Mouse (Mus musculus) kidney, embryonic 14.5 days (tissue): ENCODE data around the gene Gm28048. TPM values are rescaled to one million over a fixed set of nuclear protein-coding genes. Genes with fewer than 3 reads are reported as not detected.

Source experiments
- ATAC-seq: fragments of 200-750 bp; cut with Nextera tagmentation; 2 replicates; pipeline ENCODE4 v1.8.0; 2017; ENCODE audit warnings: moderate number of reproducible peaks, mild to moderate bottlenecking, moderate TSS enrichment, moderate library complexity; ENCODE audit not compliant: low FRiP score, low TSS enrichment
- H3K27ac ChIP-seq: fragments of 300-500 bp; sonication (generic); 2 replicates; pipeline ENCODE4 v1.5.1; 2014; ENCODE audit warnings: low read depth, mild to moderate bottlenecking, low read length, moderate library complexity, mixed read lengths
- H3K27me3 ChIP-seq: fragments of 300-500 bp; sonication (generic); 2 replicates; pipeline ENCODE4 v1.6.1; 2014; ENCODE audit warnings: mild to moderate bottlenecking, low read length; ENCODE audit not compliant: control insufficient read depth, insufficient read depth
- H3K36me3 ChIP-seq: fragments of 300-500 bp; sonication (generic); 2 replicates; pipeline ENCODE4 v1.6.1; 2014; ENCODE audit warnings: low read length, mixed read lengths; ENCODE audit not compliant: control insufficient read depth, insufficient read depth
- H3K4me1 ChIP-seq: fragments of 300-500 bp; sonication (generic); 2 replicates; pipeline ENCODE4 v1.6.1; 2014; ENCODE audit warnings: low read length, mixed read lengths; ENCODE audit not compliant: control insufficient read depth, insufficient read depth
- H3K4me2 ChIP-seq: fragments of 300-500 bp; sonication (generic); replicated peaks from 2 replicates; pipeline ENCODE4 v1.6.1; 2014; ENCODE audit warnings: low read depth, mild to moderate bottlenecking, low read length
- H3K4me3 ChIP-seq: fragments of 300-500 bp; sonication (generic); 2 replicates; pipeline ENCODE4 v1.5.1; 2014; ENCODE audit warnings: mild to moderate bottlenecking, low read length
- H3K9ac ChIP-seq: fragments of 300-500 bp; sonication (generic); 2 replicates; pipeline ENCODE4 v1.6.1; 2014; ENCODE audit warnings: low read depth, mild to moderate bottlenecking, low read length, moderate library complexity
- H3K9me3 ChIP-seq: fragments of 300-500 bp; sonication (generic); 2 replicates; pipeline ENCODE4 v1.6.1; 2016; ENCODE audit warnings: low read length; ENCODE audit not compliant: control insufficient read depth
- WGBS: fragments of 180-500 bp; shearing (Covaris S2); extraction: QIAGEN DNeasy Blood & Tissue Kit; methylation state at CpG from one replicate; pipeline ENCODE4 v1.1.7; 2014; 5-methylcytosine and 5-hydroxymethylcytosine counted together
- polyA plus RNA-seq: library from polyadenylated mRNA; unstranded; fragments of >200 nt; fragmentation: Nextera tagmentation; extraction: Ambion mirVana; gene quantifications from 2 replicates; pipeline ENCODE4 v1.2.1, GENCODE M21; 2014

The Gm28048 gene
- polyA plus RNA-seq, 1 experiment from 2014 or later, result 19.7 TPM

DNA sequence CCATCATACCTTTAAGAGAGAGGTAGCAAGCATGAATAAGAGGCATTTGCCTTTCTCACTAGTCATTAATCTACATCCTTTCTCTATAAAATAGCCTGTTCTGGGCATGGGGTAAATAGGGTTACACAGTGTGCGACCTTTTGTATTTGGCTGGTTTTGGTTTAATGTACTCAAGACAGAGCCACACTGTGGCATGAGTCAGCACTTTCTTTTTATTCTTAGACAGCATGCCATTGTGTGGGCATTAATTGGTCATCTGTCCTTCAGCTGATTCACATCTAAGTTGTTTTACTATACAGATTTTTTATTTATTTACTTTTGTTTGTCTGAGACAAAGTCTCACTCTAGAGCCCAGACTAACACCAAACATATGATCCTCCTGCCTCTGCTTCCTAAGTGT, 189.7 kb downstream of the Gm28048 start:
- H3K4me3 ChIP-seq, result no peak overlapping the region
- H3K4me1 ChIP-seq, result no peaks in the 10 kb centered on the region
- ATAC-seq, result no peak
- no peak overlapping the region for H3K27ac ChIP-seq
- no peak overlapping the region for H3K4me2 ChIP-seq
- no peaks in the 10 kb centered on the region for H3K27me3 ChIP-seq
- no peaks in the 10 kb centered on the region for H3K36me3 ChIP-seq
- H3K9me3 ChIP-seq, result no peaks in the 10 kb centered on the region
- WGBS, result 91% methylated on average over 1 of the region's 1 CpGs
- no peak overlapping the region for H3K9ac ChIP-seq

DNA sequence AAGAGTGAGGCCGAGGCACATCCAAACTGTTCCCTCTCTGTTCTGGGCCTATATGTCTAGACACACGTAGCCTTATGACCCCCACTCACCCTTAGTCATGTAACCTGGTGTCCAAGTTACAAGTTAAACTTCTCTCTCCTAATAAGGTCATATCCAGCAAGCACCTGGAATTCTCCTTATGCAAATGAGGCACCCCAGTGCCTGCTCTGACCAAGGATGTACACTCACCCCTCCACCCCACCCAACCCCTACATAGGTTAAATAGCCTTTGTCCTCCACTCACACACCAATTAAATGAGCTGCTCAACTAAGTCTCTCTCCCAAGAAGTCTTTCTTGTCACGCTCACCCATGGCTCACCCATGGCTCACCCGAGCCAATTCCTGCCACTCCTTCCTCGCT, 190.2 kb downstream of the Gm28048 start:
- Histone ChIP-seq H3K4me3 (no peak overlapping the region), H3K4me1 (no peaks in the 10 kb centered on the region), H3K4me2 (no peak overlapping the region), H3K9ac (no peak overlapping the region), H3K36me3 (no peaks in the 10 kb centered on the region), H3K27ac (no peak overlapping the region), H3K27me3 (no peaks in the 10 kb centered on the region), H3K9me3 (no peaks in the 10 kb centered on the region)
- no peak for ATAC-seq
- 92% methylated on average over 5 of the region's 5 CpGs for WGBS

DNA sequence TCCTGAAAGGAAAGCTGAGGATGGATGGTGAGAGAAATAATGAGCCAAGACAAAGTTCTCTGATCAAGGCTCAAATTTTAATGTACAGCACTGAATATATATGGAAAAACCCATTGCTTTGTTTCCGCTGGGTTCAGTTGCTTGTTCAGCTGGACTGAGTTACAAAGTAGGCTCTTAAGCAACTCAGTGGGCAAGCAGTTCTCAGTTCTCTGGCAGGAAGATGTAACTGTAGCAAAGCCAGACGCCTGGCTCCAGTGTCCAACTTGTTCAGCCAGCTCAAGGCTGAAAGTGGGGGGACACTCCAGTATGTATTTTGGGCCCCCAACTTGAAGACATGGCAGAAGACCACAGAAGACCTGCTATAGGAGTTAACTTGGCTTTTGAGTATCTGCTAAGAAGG, 194.1 kb downstream of the Gm28048 start:
- no peak for ATAC-seq
- 84% methylated on average over 2 of the region's 2 CpGs for WGBS
- Histone ChIP-seq H3K4me2 (no peak overlapping the region), H3K4me1 (0 out of 2 replicates have a peak, but pooled peaks cover 3% of the 10 kb centered on the region), H3K4me3 (no peak overlapping the region), H3K9ac (no peak overlapping the region), H3K36me3 (no peaks in the 10 kb centered on the region), H3K27ac (no peak overlapping the region), H3K27me3 (no peaks in the 10 kb centered on the region), H3K9me3 (no peaks in the 10 kb centered on the region)

Other genes with a start within 250 kb of the Gm28048 start
- gene B3gnt2, start 121.1 kb downstream of the Gm28048 start, polyA plus RNA-seq, result 4.6 and 9.1 TPM in 2 replicates
- gene Zrsr1, start 10.1 kb downstream of the Gm28048 start, polyA plus RNA-seq, result 2.3 and 3.0 TPM in 2 replicates
- gene Commd1, start 292 bp upstream of the Gm28048 start, polyA plus RNA-seq, result 398 and 493 TPM in 2 replicates
- 303 and 365 TPM in 2 replicates for gene Cct4, start 8.4 kb upstream of the Gm28048 start, polyA plus RNA-seq
- gene Fam161a, start 25.4 kb upstream of the Gm28048 start, polyA plus RNA-seq, result 2.3 and 3.1 TPM in 2 replicates